Mouse (Mus musculus): ENCODE measurements at regions not wholly inside any gene's neighbourhood (a gene's known extent, or its start where the extent isn't known, plus 50 kb on each side); places are given as distances from the start of the nearest gene placed in this dataset.
"Not testable (repeated sequence)": the region's sequence is repeated elsewhere in the genome, so short reads cannot be mapped to it uniquely, and the experiment has no call there.

GRCm38 (mm10) chr9:81312047-81312446 is 321.6 kb downstream of the Htr1b start:
- Histone ChIP-seq H3K36me3 (ENCODE audit: control insufficient read depth, insufficient read depth, low read length, poor library complexity, severe bottlenecking) (no peaks in the 10 kb centered on the region), H3K27me3 (ENCODE audit: control insufficient read depth, insufficient read depth, low read length, poor library complexity, severe bottlenecking) (no peaks in the 10 kb centered on the region)
- no peak for DNase-seq (ENCODE audit: low read depth, low spot score)

GRCm38 (mm10) chr9:81308532-81309191 is 325.0 kb downstream of the Htr1b start:
- no peaks in the 10 kb centered on the region for H3K27me3 ChIP-seq (ENCODE audit: control insufficient read depth, insufficient read depth, low read length, poor library complexity, severe bottlenecking)

GRCm38 (mm10) chr9:81305437-81306046 is 328.1 kb downstream of the Htr1b start:
- Histone ChIP-seq H3K36me3 (ENCODE audit: control insufficient read depth, insufficient read depth, low read length, poor library complexity, severe bottlenecking) (no peaks in the 10 kb centered on the region), H3K27me3 (ENCODE audit: control insufficient read depth, insufficient read depth, low read length, poor library complexity, severe bottlenecking) (no peaks in the 10 kb centered on the region)
- no peak for DNase-seq (ENCODE audit: low read depth, low spot score)

More at GRCm38 (mm10) chr9:81308532-81309191, 325.0 kb downstream of the Htr1b start:
- peak; percentile 60 for DNase-seq (ENCODE audit: low read depth, low spot score)
- no peaks in the 10 kb centered on the region for H3K36me3 ChIP-seq (ENCODE audit: control insufficient read depth, insufficient read depth, low read length, poor library complexity, severe bottlenecking)

- H3K27me3 ChIP-seq (ENCODE audit: control insufficient read depth, insufficient read depth, low read length, poor library complexity, severe bottlenecking): no peaks in the 10 kb centered on the region
- no peaks in the 10 kb centered on the region for H3K36me3 ChIP-seq (ENCODE audit: control insufficient read depth, insufficient read depth, low read length, poor library complexity, severe bottlenecking)
- DNase-seq (ENCODE audit: low read depth, low spot score): no peak
These were observed 357.9 kb downstream of the Htr1b start for GRCm38 (mm10) chr9:81275751-81276150.

GRCm38 (mm10) chr9:81275336-81275735 is 358.3 kb downstream of the Htr1b start:
- Histone ChIP-seq H3K36me3 (ENCODE audit: control insufficient read depth, insufficient read depth, low read length, poor library complexity, severe bottlenecking) (no peaks in the 10 kb centered on the region), H3K27me3 (ENCODE audit: control insufficient read depth, insufficient read depth, low read length, poor library complexity, severe bottlenecking) (no peaks in the 10 kb centered on the region)
- no peak for DNase-seq (ENCODE audit: low read depth, low spot score)

- not testable (repeated sequence) for H3K27me3 ChIP-seq (ENCODE audit: control insufficient read depth, insufficient read depth, low read length, poor library complexity, severe bottlenecking); DNase-seq (ENCODE audit: low read depth, low spot score); H3K36me3 ChIP-seq (ENCODE audit: control insufficient read depth, insufficient read depth, low read length, poor library complexity, severe bottlenecking)
These were observed 408.7 kb downstream of the Htr1b start for GRCm38 (mm10) chr9:81224957-81225356.

GRCm38 (mm10) chr9:81217938-81218337 is 415.7 kb downstream of the Htr1b start:
- H3K27me3 ChIP-seq (ENCODE audit: control insufficient read depth, insufficient read depth, low read length, poor library complexity, severe bottlenecking): no peaks in the 10 kb centered on the region
- H3K36me3 ChIP-seq (ENCODE audit: control insufficient read depth, insufficient read depth, low read length, poor library complexity, severe bottlenecking): no peaks in the 10 kb centered on the region
- DNase-seq (ENCODE audit: low read depth, low spot score): no peak

GRCm38 (mm10) chr9:81215601-81216141 is 418.0 kb downstream of the Htr1b start:
- Histone ChIP-seq H3K36me3 (ENCODE audit: control insufficient read depth, insufficient read depth, low read length, poor library complexity, severe bottlenecking) (no peaks in the 10 kb centered on the region), H3K27me3 (ENCODE audit: control insufficient read depth, insufficient read depth, low read length, poor library complexity, severe bottlenecking) (no peaks in the 10 kb centered on the region)
- DNase-seq (ENCODE audit: low read depth, low spot score): no peak

- Histone ChIP-seq H3K27me3 (ENCODE audit: control insufficient read depth, insufficient read depth, low read length, poor library complexity, severe bottlenecking) (no peaks in the 10 kb centered on the region), H3K36me3 (ENCODE audit: control insufficient read depth, insufficient read depth, low read length, poor library complexity, severe bottlenecking) (no peaks in the 10 kb centered on the region)
- no peak for DNase-seq (ENCODE audit: low read depth, low spot score)
These were observed 418.9 kb downstream of the Htr1b start for GRCm38 (mm10) chr9:81214692-81215091.

- Histone ChIP-seq H3K27me3 (ENCODE audit: control insufficient read depth, insufficient read depth, low read length, poor library complexity, severe bottlenecking) (no peaks in the 10 kb centered on the region), H3K36me3 (ENCODE audit: control insufficient read depth, insufficient read depth, low read length, poor library complexity, severe bottlenecking) (no peaks in the 10 kb centered on the region)
- DNase-seq (ENCODE audit: low read depth, low spot score): no peak
These were observed 441.0 kb downstream of the Htr1b start for GRCm38 (mm10) chr9:81192643-81193042.

Data from splenic B cell, adult 2 months (primary cell).